Mouse (Mus musculus) embryo, embryonic 10.5 days (tissue): ENCODE data around the gene Prkar2a.
"Not testable (repeated sequence)": the region's sequence is repeated elsewhere in the genome, so short reads cannot be mapped to it uniquely, and the experiment has no call there.

Experiments
- DNase-seq: peaks from one replicate; pipeline ENCODE4 v3.0.0-alpha.2; 2015; ENCODE audit warnings: low spot score

Gene Prkar2a

DNA sequence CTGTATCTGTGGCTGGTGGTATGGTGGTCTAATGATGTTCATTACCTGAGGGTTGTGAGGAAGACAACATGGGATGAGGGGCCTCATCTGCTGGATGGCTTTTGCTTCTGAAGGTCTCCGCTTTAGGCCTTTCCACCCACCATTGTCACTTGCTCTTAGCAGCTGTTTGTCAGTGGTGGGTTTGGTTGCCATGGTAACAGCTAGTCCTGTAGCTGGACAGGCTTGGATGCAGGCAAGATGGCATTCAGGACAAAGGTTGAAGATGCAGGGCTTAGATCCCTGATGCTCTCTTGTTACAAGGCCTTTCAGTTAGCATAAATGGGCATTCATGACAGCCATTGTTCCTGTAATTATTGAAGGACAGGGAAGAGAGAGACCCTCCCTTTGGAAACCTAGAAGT, at the start of gene Prkar2a:
Gene Prkar2a, plus strand, starts transcription at position 209 of the 400 bp plus-strand sequence.
- peak; percentile 78 for DNase-seq

DNA sequence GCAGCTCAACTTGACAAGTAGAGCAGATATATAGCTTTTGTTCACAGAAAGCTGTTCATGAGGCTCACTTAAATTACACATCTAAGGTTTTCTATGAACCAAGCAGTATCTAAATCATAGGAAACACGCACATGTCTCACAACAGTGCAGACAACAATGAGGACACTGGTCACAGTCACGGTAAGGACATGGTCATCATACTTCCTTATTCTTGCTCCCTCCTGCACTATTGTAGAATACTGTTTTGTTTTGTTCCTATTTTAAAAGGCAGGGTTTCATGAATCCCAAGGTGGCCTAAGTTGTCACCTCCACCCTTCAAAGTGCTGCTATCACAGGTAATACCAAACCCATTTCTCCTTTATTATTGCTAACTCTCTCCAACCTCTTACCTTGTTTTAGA, 49.3 kb upstream of the Prkar2a start:
- no peak for DNase-seq

DNA sequence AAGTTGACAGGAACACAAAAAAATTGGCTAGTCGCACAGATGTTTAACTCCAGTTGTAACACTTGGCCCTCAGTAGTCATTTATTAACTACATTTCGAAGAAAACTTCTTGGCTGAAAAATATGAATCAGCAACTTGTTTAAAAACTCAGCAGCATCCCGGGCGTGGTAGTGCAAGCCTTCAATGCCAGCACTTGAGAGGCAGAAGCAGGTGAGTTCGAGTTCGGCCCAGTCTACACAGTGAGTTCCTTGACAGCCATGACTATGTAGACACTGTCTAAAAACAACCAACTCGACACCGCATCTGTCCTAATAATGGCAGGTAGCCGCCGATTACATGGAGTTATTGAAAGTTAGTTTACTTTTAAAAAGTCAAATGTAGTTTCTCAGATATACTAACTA, 40.9 kb upstream of the Prkar2a start:
- DNase-seq = no peak

DNA sequence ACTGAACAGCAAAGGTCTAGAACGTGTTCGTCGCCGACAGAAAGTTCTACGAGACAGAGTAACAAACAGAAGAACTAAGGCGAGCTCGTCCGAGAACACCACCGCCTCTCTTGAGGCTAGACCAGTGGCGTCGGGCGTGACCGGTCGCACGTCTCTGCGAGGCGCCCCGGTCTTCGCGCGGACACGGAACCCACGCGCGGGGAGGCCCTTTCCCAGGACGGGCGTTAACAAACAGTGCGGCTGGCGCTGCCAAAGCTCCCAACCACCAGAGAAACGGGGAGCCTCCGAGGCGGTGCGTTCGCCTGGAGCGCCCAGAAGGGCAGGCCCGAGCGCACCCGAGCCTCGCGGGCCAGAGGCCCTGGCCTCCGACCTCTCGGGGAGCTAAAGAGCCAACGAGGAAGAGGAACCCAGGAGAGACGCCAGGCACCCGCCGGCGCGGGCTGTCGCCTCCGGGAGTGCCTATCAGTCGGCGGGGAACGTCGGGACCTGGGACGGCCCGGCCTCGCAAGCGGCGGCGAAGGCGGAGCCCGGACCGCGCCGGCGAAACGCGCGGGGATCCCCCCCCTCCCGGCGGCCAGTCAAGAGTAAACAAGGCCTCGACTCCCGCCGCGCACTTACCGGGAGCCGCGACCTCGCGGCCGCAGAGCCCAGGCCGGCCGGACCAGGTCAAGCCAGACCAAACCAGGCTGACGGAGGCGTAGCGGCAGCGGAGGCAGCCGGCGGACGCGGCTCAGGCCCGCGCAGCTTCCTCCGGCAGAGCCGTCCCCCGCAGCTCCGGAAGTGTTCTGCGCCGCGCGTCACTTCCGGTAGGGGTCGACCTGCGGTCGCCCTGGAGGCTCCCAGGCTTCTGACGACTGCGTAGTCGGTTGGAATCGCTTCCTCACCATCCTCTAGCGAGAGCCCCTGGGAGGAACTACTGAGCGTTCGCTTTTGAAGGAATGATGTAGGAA, 40.2 kb upstream of the Prkar2a start, which contains the start of gene Arih2:
Gene Arih2, minus strand, starts transcription at position 776 of the 950 bp plus-strand sequence.
- DNase-seq = peak; percentile 95

DNA sequence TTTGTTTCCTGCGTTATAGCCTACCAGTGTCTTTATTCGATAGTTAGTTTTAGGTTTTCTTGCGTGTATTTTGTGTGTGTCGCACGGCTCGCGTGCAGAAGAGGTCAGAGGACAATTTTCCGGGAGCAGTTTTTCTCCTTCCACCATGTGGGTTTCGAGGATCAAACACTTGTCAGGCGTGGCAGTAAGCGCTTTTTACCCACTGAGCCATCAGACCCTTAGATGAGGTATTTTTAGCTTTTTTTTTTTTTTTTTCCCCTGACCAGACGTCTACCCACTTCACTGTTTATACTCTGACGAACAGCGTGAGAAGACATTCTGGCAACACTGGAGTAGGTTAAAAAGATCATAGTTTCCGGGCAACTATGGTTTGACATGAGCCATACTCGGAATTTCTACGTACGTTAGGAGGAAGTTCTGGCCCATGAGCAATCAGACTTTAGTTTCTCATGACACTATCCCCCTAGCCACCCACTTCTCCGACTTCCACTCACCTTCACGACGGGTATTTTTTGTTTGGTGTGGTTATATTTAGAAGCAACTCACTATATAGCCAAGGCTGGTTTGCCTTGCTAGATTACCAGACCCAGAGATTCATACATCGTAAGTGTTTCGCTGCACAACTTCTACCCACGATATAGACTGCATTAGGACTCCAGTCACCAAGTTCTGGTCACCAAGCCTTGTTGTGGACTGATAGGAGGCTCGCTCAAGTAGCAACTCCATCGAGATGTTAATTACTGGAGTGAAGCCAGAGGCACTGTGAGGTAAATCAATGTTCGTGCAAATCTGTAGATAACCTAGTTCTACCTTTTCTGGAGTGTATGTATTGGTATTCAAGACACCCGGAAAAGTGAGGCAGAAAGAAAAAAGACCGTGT, 39.3 kb upstream of the Prkar2a start:
- peak; percentile 4 for DNase-seq

DNA sequence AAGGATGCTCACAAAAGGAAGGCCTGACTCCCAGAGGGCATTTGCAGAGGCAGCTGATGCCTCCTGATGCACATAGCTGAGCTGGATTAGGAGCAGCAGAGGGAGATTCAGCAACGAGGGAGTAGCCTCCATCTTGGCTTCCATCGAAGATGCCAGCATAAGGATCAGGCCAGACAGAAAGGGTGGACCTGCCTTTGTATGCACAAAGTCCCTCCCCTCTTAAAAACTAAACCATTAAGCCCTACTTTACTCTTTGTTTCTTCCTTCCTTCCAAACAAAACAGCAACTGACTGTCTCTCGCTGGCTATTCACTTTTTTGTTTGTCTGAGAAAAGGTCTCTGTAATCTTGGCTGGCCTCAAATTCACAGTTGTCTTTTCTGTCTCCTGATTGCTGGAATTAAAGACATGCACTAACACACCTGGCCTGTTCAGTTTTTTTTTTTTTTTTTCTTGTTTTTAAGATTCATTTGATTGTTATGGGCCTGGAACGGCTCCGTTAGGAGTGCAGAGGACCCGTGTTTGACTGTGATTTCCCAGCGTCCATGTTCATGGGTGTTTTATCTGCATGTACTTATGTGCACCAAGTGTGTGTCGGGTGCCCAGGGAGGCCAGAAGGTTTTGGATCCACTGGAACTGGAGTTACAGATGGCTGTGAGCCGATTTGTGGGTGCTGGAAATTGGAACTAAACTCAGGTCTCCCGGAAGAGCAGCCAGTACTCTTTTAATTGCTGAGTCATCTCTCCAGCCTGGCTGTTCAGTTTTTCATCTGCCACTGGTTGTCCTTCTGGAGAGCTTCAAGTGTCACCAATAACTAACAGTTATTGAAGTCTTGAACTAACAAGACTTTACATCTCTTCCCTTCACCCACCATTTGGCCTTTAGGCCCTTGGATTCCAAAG, 34.3 kb upstream of the Prkar2a start:
- DNase-seq = no peak

DNA sequence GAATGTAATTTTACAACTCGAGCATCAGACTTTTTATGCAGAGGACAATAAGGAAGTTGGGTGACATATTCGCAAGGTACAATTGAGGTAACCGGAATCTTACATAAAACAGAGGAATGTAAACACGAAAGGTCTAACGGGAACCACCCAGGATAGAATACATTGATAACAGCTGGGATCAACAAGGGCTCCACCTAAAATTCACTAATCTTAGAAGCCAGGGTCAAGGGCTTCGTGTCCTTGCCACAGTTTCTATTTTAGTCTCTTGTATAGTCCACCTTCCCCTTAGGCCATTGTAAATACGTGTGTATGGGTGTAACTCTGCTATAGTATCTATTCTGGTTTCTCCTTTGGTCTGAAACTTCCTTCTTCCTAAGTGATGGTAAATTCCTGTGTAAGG, 33.2 kb upstream of the Prkar2a start:
- DNase-seq = not testable (repeated sequence)

DNA sequence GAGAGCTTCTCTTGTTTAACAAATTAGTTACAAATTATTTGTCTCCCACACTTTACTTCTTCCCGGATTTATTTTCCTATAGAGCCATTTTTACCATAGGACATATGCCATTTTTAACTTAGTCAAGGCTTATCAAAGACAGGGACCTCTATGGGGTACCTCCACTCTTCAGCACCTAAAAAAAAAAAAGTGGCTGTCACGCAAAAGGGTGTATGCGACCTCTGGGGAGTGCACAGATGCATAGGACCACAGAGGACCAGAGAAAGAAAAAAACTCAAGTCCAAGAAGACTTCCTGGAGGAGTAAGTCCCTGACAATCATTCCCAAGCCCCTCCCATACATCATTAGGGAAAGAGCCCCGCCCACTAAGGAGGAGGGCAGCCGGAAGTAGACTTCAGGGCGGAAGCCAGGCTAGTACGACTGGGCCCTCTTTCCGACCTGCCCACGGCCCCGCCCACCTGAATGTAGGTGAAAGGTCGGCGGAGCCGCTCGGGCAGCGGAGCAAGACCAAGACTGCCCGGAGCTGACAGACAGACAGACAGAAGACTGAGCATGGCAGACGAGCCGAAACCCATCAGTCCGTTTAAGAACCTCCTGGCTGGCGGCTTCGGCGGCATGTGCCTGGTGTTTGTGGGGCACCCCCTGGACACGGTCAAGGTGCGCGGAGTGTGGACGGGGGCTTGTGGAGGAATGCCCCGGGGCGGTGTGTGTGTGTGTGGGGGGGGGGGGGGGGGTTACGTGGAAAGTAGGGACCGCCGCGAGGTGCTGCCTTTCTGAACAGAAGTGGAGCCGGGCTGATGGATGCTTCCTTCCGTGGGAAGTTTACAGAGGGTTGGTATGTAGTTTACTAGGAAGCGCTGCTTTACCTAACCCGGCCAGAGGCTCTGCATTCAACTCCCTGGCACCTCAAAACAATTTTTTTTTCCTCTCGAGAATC, 27.2 kb upstream of the Prkar2a start, which contains the start of gene Slc25a20:
Gene Slc25a20, plus strand, starts transcription at position 412 of the 936 bp plus-strand sequence.
- peak; percentile 93 for DNase-seq

DNA sequence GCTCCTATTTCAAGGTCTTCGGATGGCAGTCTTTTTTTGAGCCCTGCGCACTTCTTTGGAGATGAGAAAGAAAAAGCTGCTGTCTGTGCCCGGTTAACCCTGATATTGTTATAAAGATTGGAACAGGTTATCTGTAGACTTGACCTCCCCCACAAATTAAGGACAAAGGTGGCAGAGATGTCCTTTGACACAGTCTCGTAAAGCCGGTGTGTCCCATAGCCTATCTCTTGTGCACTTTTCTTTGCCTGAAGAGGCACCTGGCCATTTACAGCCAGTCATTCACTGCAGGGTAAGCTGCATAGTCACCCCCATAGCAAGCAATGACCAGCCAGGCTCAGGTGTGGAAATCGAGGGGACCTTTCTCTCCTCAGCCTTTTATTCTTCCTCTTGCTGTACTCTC, 26.5 kb upstream of the Prkar2a start:
- no peak for DNase-seq

DNA sequence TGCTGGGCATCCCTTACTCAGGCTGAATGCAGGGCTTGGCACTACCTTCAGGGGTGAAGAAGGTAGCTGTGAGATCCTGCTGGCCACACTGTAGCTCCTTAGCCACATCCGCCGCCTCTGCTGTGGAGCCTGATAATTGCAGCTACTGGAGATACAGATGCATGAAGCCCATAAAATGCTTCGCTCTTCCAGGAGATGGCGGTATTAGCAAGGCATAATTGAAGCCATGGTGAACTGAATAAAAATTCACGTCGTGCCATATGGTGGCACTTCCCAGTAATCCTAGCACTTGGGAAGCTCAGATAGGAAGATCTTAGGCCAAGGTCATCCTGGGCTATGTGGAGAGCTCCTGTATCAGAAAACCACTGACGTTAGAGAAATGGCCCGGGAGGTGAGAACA, 19.2 kb upstream of the Prkar2a start:
- DNase-seq = peak; percentile 70

DNA sequence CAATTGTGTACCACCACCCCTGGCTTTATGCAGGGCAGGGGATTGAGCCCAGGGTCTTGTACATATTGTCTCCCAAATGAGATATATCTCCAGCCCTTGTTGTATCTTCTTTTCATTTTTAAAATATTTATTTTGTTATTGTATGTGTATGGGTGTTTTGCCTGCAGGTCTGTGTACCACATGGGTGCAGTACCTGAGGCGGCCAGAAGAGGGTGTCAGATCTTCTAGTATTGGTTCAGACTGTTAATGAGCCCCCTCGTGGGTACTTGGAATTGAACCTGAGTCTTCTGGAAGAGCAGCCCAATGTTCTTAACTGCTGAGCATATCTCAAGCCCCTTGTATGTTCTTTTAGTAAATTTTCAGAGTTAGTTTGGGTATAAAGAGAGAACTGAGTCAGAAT, 16.0 kb upstream of the Prkar2a start:
- DNase-seq = peak; percentile 42

DNA sequence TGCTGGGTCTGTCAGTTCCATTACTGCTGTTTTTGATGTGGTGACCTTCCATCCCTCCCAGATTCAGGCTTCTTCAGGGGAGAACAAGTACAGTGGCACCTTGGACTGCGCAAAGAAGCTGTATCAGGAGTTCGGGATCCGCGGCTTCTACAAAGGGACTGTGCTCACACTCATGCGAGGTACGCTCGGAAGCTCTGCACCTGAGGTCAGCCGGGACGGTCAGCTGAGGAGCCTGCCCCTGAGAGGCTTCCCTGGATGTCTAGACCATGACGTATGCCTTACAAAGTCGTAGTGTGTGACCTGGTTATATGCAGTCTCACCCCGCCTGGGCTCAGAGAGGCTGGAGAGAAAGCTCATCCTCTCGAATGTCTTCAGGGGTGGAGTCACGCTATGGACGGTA, 9.1 kb upstream of the Prkar2a start:
- DNase-seq = no peak

DNA sequence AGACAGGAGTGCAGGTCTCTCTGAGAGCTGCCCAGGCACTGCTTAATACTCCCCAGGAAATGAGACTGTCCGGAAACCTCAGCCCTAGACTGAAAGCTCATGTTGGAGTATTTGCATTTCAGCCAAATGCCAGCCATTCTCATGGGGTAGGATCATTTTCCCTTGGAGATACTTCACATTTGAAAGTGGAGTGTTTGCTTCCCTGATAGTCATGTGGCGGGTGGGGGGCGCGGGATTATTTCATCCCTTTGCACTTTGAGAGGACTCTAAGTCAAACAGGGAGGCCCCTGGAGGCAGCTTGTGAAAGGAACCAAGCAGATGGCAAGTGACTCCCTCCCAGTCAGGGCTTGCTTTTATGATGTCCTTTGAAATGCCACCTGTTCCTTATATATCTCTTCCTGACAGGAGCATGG, 2.6 kb upstream of the Prkar2a start:
- DNase-seq = peak; percentile 72

DNA sequence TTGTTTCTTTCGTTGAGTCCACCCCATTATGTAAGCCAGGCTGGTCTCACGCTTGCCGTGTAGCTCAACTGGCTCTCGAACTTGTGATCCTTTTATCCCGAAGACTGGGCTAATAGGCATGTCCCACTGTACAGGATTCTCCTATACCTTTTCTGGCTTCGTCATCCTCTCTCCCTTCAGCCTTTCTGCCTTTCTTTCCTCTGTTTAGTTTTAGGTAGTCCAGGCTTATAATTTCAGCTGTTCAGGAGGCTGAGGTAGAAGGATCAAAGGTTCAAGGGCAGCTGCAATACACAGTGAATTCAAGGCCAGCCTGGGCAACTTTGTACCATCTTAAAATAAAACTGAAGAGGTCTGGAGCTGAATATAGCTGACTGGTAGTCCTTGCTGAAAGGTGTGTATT, 1.9 kb upstream of the Prkar2a start:
- DNase-seq = no peak

DNA sequence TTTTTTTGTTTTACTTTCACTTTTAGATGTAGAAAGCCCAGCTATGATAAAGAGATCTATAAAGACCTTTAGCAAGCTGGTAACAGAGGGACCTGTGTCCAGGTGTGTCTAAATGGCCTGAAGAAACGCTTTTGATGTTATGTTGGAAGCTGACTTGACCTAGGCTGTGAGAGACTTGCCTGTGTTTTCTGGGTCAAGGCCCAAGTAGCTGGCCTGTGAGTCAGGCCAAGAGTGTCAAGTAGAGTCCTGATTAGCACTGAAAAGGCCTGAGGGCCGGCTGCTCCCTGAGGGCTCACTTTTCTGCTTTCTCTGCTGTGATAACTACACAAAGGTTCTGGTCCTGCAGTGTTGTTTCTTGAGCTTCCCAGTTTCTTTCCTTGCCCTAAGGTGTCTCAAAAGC, 1.4 kb upstream of the Prkar2a start:
- DNase-seq = no peak

DNA sequence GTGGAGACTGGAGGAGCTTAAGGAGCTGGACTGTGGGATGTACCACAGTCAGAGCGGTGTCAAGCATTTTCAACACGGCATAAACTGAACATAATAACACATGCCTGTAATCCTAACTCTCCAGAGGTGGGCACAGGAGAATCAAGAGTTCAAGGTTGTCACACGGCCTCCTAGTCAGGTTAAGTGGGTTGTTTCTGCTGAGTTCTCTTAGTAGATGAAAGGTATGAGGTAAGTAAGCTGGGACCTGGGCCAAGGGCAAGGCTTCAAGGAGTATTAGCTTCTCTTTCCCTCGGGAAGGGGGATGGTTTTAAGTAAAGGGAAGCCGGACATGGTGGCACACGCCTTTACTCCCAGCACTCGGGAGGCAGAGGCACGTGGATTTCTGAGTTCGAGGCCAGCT, 663 bp upstream of the Prkar2a start:
- no peak for DNase-seq

DNA sequence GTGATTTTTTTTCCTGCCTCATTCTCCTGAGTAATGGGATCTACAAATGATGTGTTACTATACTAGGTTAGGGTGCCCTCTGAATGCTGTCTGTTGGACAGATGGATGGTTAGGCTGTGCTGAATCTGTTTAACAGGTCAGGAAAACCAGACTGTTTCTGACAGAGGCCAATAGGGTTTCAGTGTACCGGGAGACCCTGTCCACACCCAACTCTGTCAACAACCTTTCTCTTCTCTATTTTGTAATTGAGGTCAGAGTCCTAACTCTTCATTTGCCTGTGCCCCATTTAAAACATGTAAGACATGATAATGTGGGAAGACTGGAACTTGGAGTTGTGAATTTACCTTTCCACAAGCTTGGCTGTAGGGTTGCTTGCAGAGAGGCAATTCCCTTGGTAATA, 879 bp downstream of the Prkar2a start:
- no peak for DNase-seq

DNA sequence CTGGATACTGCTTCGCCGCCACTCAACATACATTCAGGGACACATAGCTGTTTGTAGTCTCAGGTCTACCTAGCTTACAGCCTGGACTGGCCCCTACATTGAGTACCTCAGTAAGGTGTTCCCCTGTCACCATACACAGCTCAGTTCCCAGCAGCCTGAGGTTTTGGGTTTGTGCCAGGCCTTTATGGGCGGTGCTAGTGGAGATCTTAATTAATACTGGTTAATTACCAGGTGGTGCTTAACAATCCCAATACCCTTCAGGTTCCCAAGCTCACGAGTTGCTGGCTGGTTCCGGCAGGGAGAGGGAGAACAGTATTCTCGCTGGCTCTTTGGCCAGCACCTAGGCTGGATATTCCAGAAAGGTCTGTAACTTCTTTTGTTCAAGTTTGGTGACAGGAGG, 1.8 kb downstream of the Prkar2a start:
- DNase-seq = no peak

DNA sequence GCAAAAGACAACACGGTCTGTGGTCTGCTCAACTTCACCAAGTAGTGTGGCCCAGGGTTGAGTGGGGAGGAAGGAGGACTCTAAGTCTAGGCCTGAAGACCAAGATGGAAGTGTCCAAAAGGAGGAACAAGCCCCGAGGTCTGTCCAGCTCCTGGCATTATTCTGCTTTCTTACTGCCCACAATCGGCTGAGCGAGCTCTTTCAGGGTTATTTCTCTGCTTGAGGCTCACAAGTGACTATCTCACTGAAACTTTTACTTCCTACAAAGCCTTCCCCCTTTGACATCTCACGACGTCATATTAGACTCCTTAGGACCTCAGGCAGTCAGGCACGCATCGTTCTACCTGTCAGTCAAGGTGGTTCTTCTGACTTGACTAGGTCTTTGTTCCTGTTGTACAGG, 2.3 kb downstream of the Prkar2a start:
- no peak for DNase-seq

DNA sequence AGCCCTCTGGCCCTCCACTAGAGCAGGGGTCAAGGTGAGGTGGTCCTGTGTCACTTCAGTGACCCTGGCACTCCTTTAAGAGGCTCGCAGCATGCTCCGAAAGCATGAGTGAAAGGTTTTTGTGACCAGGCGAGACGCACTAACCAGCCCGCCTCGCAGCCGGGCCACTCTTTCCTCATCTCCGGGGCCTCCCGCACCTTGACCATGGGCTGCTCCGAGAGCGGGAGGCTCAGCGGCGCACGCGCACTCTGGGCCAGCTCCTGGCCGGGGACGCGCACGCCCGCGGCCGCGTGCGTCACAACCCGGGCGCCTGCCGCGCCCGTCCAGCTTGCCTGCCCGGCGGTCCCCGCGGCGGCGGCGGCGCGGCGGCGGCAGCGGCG, 2.7 kb downstream of the Prkar2a start:
- DNase-seq = peak; percentile 89
